Mouse (Mus musculus) ES-E14 (cell line): Measurements from ENCODE around the gene Rpgrip1.

ENCODE experiments used
- HCFC1 ChIP-seq: IDR thresholded peaks from 2 replicates; pipeline ENCODE4 v1.6.1; 2012; ENCODE audit warnings: low read length, inconsistent platforms, borderline replicate concordance; ENCODE audit not compliant: insufficient read depth
- ZC3H11A ChIP-seq: IDR thresholded peaks from 2 replicates; pipeline ENCODE4 v1.6.1; 2012; ENCODE audit warnings: low read depth, mild to moderate bottlenecking, inconsistent platforms, low read length, borderline replicate concordance
- ZNF384 ChIP-seq: IDR thresholded peaks from 2 replicates; pipeline ENCODE4 v1.6.1; 2012; ENCODE audit warnings: low read depth, low read length, inconsistent platforms

GRCm38 (mm10) chr14:52144165-52144564, 33.7 kb downstream of the Rpgrip1 start:
- TF ChIP-seq ZNF384 (no peak), ZC3H11A (no peak), HCFC1 (no peak)
